Mouse (Mus musculus) cerebellum, adult 11-12 months (tissue): ENCODE measurements around the gene Gm14440.
"Not testable (repeated sequence)": the region's sequence is repeated elsewhere in the genome, so short reads cannot be mapped to it uniquely, and the experiment has no call there.

Source experiments
- DNase-seq: peaks from one replicate; pipeline ENCODE4 v3.0.0; 2022

The Gm14440 gene

GRCm38 (mm10) chr2:175274825-175275224 lies at the start of gene Gm14440:
Gene Gm14440 (plus strand): TSS chr2:175275125.
- DNase-seq = not testable (repeated sequence)
